Mouse (Mus musculus) stomach, embryonic 15.5 days (tissue): ENCODE data around the gene Plcb3. TPM values are rescaled to one million over a fixed set of nuclear protein-coding genes. Genes with fewer than 3 reads are reported as not detected.

Experiments
- ATAC-seq: fragments of 200-750 bp; cut with Nextera tagmentation; 2 replicates; pipeline ENCODE4 v1.8.0; 2017; ENCODE audit warnings: low read depth, moderate number of reproducible peaks, moderate TSS enrichment; ENCODE audit not compliant: insufficient read depth, low FRiP score
- H3K27ac ChIP-seq: fragments of 300-500 bp; sonication (generic); 2 replicates; pipeline ENCODE4 v1.5.1; 2015; ENCODE audit warnings: mild to moderate bottlenecking, inconsistent platforms
- H3K27me3 ChIP-seq: fragments of 300-500 bp; sonication (generic); replicated peaks from 2 replicates; pipeline ENCODE4 v1.6.1; 2015; ENCODE audit warnings: inconsistent platforms
- H3K36me3 ChIP-seq: fragments of 300-500 bp; sonication (generic); 2 replicates; pipeline ENCODE4 v1.6.1; 2015; ENCODE audit warnings: inconsistent platforms
- H3K4me1 ChIP-seq: fragments of 300-500 bp; sonication (generic); 2 replicates; pipeline ENCODE4 v1.6.1; 2015; ENCODE audit warnings: inconsistent platforms
- H3K4me2 ChIP-seq: fragments of 300-500 bp; sonication (generic); 2 replicates; pipeline ENCODE4 v1.6.1; 2015; ENCODE audit warnings: mild to moderate bottlenecking, inconsistent platforms
- H3K4me3 ChIP-seq: fragments of 300-500 bp; sonication (generic); replicated peaks from 2 replicates; pipeline ENCODE4 v1.5.1; 2015; ENCODE audit warnings: inconsistent platforms
- H3K9ac ChIP-seq: fragments of 300-500 bp; sonication (generic); 2 replicates; pipeline ENCODE4 v1.6.1; 2015; ENCODE audit warnings: inconsistent platforms
- H3K9me3 ChIP-seq: fragments of 300-500 bp; sonication (generic); 2 replicates; pipeline ENCODE4 v1.6.1; 2016; ENCODE audit warnings: inconsistent platforms
- WGBS: fragments of 180-500 bp; shearing (Covaris S2); methylation state at CpG from one replicate; pipeline ENCODE4 v1.1.7; 2015; 5-methylcytosine and 5-hydroxymethylcytosine counted together
- polyA plus RNA-seq: library from polyadenylated mRNA; unstranded; fragments of >200 nt; fragmentation: Nextera tagmentation; extraction: Ambion mirVana; gene quantifications from 2 replicates; pipeline ENCODE4 v1.2.1, GENCODE M21; 2015

Plcb3 gene
- polyA plus RNA-seq, 1 experiment from 2014 or later, result 81.3 TPM

- peaks cover 55% of the 10 kb centered on the region for H3K27me3 ChIP-seq
- H3K4me1 ChIP-seq, result peaks cover 10% of the 10 kb centered on the region
- 0 out of 2 replicates have a peak overlapping the region, but pooled peaks have one; percentile 85 for H3K4me2 ChIP-seq
- no peaks in the 10 kb centered on the region for H3K36me3 ChIP-seq
- 0 out of 2 replicates have a peak overlapping the region, but pooled peaks have one; percentile 43 for H3K4me3 ChIP-seq
- no peak overlapping the region for H3K27ac ChIP-seq
- no peaks in the 10 kb centered on the region for H3K9me3 ChIP-seq
- ATAC-seq, result no peak
- H3K9ac ChIP-seq, result no peak overlapping the region
- 39% methylated on average over 4 of the region's 4 CpGs for WGBS
Measured at GRCm38 (mm10) chr19:6933102-6933435, 43.2 kb downstream of the Plcb3 start.

GRCm38 (mm10) chr19:6932018-6932417 is 44.3 kb downstream of the Plcb3 start:
- 58% methylated on average over 1 of the region's 1 CpGs for WGBS
- H3K4me3 ChIP-seq, result no peak overlapping the region
- H3K27me3 ChIP-seq, result peaks cover 65% of the 10 kb centered on the region

GRCm38 (mm10) chr19:6931002-6931401 is 45.3 kb downstream of the Plcb3 start:
- H3K27ac ChIP-seq, result no peak overlapping the region
- H3K9ac ChIP-seq, result no peak overlapping the region
- H3K27me3 ChIP-seq, result peaks cover 71% of the 10 kb centered on the region
- H3K4me3 ChIP-seq, result no peak overlapping the region
- ATAC-seq, result no peak
- no peak overlapping the region for H3K4me2 ChIP-seq
- no peaks in the 10 kb centered on the region for H3K9me3 ChIP-seq
- no peaks in the 10 kb centered on the region for H3K36me3 ChIP-seq
- WGBS, result 7% methylated on average over 2 of the region's 2 CpGs
- peaks cover 16% of the 10 kb centered on the region for H3K4me1 ChIP-seq

More at GRCm38 (mm10) chr19:6932018-6932417, 44.3 kb downstream of the Plcb3 start:
- Histone ChIP-seq H3K4me2 (no peak overlapping the region), H3K9me3 (no peaks in the 10 kb centered on the region), H3K9ac (no peak overlapping the region), H3K36me3 (no peaks in the 10 kb centered on the region), H3K4me1 (peaks cover 12% of the 10 kb centered on the region), H3K27ac (no peak overlapping the region)
- ATAC-seq, result no peak

GRCm38 (mm10) chr19:6928080-6928479 is 48.2 kb downstream of the Plcb3 start:
- H3K27ac ChIP-seq, result no peak overlapping the region
- no peak overlapping the region for H3K9ac ChIP-seq
- peaks cover 23% of the 10 kb centered on the region for H3K4me1 ChIP-seq
- peak overlapping the region; percentile 17 for H3K4me3 ChIP-seq
- 15% methylated on average over 9 of the region's 9 CpGs for WGBS
- H3K4me2 ChIP-seq, result peak overlapping the region; percentile 40
- H3K36me3 ChIP-seq, result no peaks in the 10 kb centered on the region
- ATAC-seq, result no peak
- H3K9me3 ChIP-seq, result no peaks in the 10 kb centered on the region
- H3K27me3 ChIP-seq, result peaks cover 71% of the 10 kb centered on the region

GRCm38 (mm10) chr19:6926559-6927255 is 49.6 kb downstream of the Plcb3 start:
- Histone ChIP-seq H3K36me3 (no peaks in the 10 kb centered on the region), H3K9me3 (no peaks in the 10 kb centered on the region), H3K4me1 (peaks cover 32% of the 10 kb centered on the region), H3K27me3 (peaks cover 61% of the 10 kb centered on the region), H3K27ac (peak overlapping the region; percentile 57; the same call in 1 of the 2 replicates), H3K4me2 (peak overlapping the region; percentile 40), H3K9ac (no peak overlapping the region), H3K4me3 (peak overlapping the region; percentile 17)
- ATAC-seq, result no peak
- WGBS, result 15% methylated on average over 26 of the region's 26 CpGs

- no peaks in the 10 kb centered on the region for H3K9me3 ChIP-seq
- no peak overlapping the region for H3K9ac ChIP-seq
- 19% methylated on average over 40 of the region's 40 CpGs for whole genome bisulfite sequencing
- H3K27me3 ChIP-seq, result peaks cover 58% of the 10 kb centered on the region
- H3K4me1 ChIP-seq, result peaks cover 35% of the 10 kb centered on the region
- peak overlapping the region; percentile 57; the same call in 1 of the 2 replicates for H3K27ac ChIP-seq
- H3K36me3 ChIP-seq, result no peaks in the 10 kb centered on the region
- ATAC-seq, result no peak
- H3K4me3 ChIP-seq, result peak overlapping the region; percentile 28; the same call in 1 of the 2 replicates
- peak overlapping the region; percentile 52 for H3K4me2 ChIP-seq
Measured at GRCm38 (mm10) chr19:6925611-6926329, 50.5 kb downstream of the Plcb3 start.

- no peaks in the 10 kb centered on the region for H3K36me3 ChIP-seq
- H3K9ac ChIP-seq, result no peak within 1 kb of the TSS
- H3K4me1 ChIP-seq, result peaks cover 40% of the 10 kb centered on the region
- peak within 1 kb of the TSS; percentile 52 for H3K4me2 ChIP-seq
- H3K9me3 ChIP-seq, result no peaks in the 10 kb centered on the region
- H3K27me3 ChIP-seq, result peaks cover 57% of the 10 kb centered on the region
- WGBS, result 4% methylated on average over 9 of the region's 9 CpGs
- H3K4me3 ChIP-seq, result peak within 1 kb of the TSS; percentile 28
- H3K27ac ChIP-seq, result peak within 1 kb of the TSS; percentile 57; the same call in 1 of the 2 replicates
- ATAC-seq, result no peak
Measured at GRCm38 (mm10) chr19:6925307-6925573, 51.0 kb downstream of the Plcb3 start, which contains the start of gene Catsperz. Catsperz (minus strand) TSS chr19:6925380.

- no peak overlapping the region for H3K9ac ChIP-seq
- H3K27ac ChIP-seq, result no peak overlapping the region
- WGBS, result 4% methylated on average over 39 of the region's 39 CpGs
- H3K27me3 ChIP-seq, result peaks cover 54% of the 10 kb centered on the region
- peak overlapping the region; percentile 28 for H3K4me3 ChIP-seq
- H3K4me1 ChIP-seq, result peaks cover 46% of the 10 kb centered on the region
- no peak for ATAC-seq
- no peaks in the 10 kb centered on the region for H3K36me3 ChIP-seq
- no peaks in the 10 kb centered on the region for H3K9me3 ChIP-seq
- peak overlapping the region; percentile 52 for H3K4me2 ChIP-seq
Measured at GRCm38 (mm10) chr19:6924461-6925306, 51.6 kb downstream of the Plcb3 start.

GRCm38 (mm10) chr19:6922901-6923735 is 53.2 kb downstream of the Plcb3 start:
- Histone ChIP-seq H3K9me3 (no peaks in the 10 kb centered on the region), H3K36me3 (no peaks in the 10 kb centered on the region), H3K4me2 (no peak overlapping the region), H3K27ac (no peak overlapping the region), H3K27me3 (peaks cover 51% of the 10 kb centered on the region), H3K9ac (no peak overlapping the region), H3K4me3 (0 out of 2 replicates have a peak overlapping the region, but pooled peaks have one; percentile 75), H3K4me1 (peaks cover 48% of the 10 kb centered on the region)
- ATAC-seq, result no peak
- WGBS, result 59% methylated on average over 6 of the region's 6 CpGs

- H3K9me3 ChIP-seq, result no peaks in the 10 kb centered on the region
- peak within 1 kb of the TSS; percentile 91 for H3K27ac ChIP-seq
- peak; percentile 95 for ATAC-seq
- peaks cover 39% of the 10 kb centered on the region for H3K27me3 ChIP-seq
- no peaks in the 10 kb centered on the region for H3K36me3 ChIP-seq
- peaks cover 45% of the 10 kb centered on the region for H3K4me1 ChIP-seq
- H3K4me3 ChIP-seq, result peak within 1 kb of the TSS; percentile 75
- H3K9ac ChIP-seq, result peak within 1 kb of the TSS; percentile 63
- under 1% methylated on average over 48 of the region's 66 CpGs for WGBS
- peak within 1 kb of the TSS; percentile 88 for H3K4me2 ChIP-seq
Measured at GRCm38 (mm10) chr19:6921647-6922567, 54.4 kb downstream of the Plcb3 start, which contains the start of gene Esrra. Esrra (minus strand) TSS chr19:6921813.
